Mouse (Mus musculus): Measurements from ENCODE around the gene Cracr2b.

DNA sequence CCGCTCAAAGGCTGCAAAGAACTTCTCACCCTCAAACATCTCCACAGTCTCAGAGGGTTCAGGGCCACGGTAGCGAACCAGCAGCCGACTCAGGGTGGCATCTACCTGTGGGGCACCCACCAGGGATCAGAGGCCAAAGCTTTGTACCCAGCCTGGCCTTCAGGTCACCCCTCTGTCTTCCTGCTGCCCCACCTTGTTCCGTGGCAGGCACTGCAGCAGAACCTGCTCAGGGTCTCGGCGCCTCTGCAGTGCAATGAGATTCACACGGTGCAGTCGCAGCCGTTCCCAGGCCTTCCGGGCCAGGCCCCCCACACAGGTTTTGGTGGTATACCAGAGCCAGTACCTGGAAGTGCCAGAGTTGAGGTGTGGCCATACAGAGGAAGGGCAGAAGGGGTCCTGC lies 21.1 kb upstream of the Cracr2b start:
- TF ChIP-seq POLR2A (IDR thresholded peaks at IDR 0.05; ENCODE audit: low read depth, low read length) (no peak), CTCF (conservative IDR thresholded peaks at IDR 0.05; ENCODE audit: insufficient read depth, insufficient read length, low read depth, low read length) (no peak)

All from kidney, adult 2 months (tissue).